Comparison of ENCODE assay signal across 20 mouse cellular contexts in the genomic region with DNA sequence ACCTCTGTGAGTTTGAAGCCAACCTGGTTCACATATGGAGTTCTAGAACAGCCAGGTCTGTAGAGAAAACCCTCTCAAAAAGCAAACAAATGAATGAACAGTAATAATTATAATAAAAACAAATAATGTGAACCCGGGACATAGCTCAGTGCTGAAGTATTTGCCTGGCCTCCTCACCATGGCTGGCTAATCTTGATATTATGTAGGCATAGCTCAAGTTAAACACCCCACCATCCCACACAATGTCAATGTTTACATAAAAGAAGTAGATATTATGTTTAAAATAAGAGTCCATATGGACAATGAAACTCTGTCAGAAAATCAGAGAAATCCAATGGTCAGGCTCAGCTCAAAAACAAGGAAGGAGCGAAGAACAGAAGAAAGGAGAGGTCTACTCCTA.
"Had no signal": no experiment of that assay in that cellular context is flagged by ENCODE, and none has a peak within 500 bp of the region (broad histone marks: within the 10 kb centered on the region; RNA-seq: fewer than 3 reads in every experiment).

No protein-coding gene starts in this region.

- ATAC-seq: liver, embryonic 12.5 days; midbrain, embryonic 16.5 days had no signal

- H3K27me3 ChIP-seq: liver, embryonic 12.5 days; midbrain, embryonic 12.5 days; neural tube, embryonic 15.5 days had no signal

- H3K4me2 ChIP-seq: liver, embryonic 12.5 days; midbrain, embryonic 12.5 days; neural tube, embryonic 13.5 days; neural tube, embryonic 15.5 days had no signal

- H3K9me3 ChIP-seq: liver, embryonic 12.5 days; midbrain, embryonic 10.5 days; midbrain, embryonic 12.5 days; neural tube, embryonic 13.5 days; neural tube, embryonic 15.5 days had no signal

- H3K4me1 ChIP-seq: liver, embryonic 12.5 days had no signal

- H3K27ac ChIP-seq: liver, embryonic 12.5 days; liver, embryonic 14.5 days; midbrain, embryonic 10.5 days; midbrain, embryonic 12.5 days; neural tube, embryonic 13.5 days; neural tube, embryonic 15.5 days had no signal

- H3K4me3 ChIP-seq: liver, embryonic 12.5 days; midbrain, embryonic 10.5 days; midbrain, embryonic 12.5 days; myocyte; neural tube, embryonic 13.5 days; neural tube, embryonic 15.5 days had no signal

- DNase-seq: lung, adult 18-20 months; lung, postnatal 14 days; lung, postnatal 36 days; midbrain, embryonic 14.5 days; retina, postnatal 1 day; right cerebral cortex, adult 18-20 months; right cerebral cortex, postnatal 25 days; right cerebral cortex, postnatal 4 days; spleen, adult 18-20 months; thymus, adult 18-20 months; thymus, postnatal 14 days; thymus, postnatal 36 days had no signal

- H3K36me3 ChIP-seq: liver, embryonic 12.5 days; midbrain, embryonic 10.5 days; midbrain, embryonic 12.5 days; neural tube, embryonic 13.5 days; neural tube, embryonic 15.5 days had no signal

- H3K9ac ChIP-seq: liver, embryonic 12.5 days; liver, embryonic 14.5 days; midbrain, embryonic 12.5 days; neural tube, embryonic 13.5 days; neural tube, embryonic 15.5 days had no signal
